Mouse (Mus musculus) cerebellum, adult 8-10 months (tissue): Measurements from ENCODE around the gene Fshr.
A peak's percentile ranks its signal among the peaks of the same experiment; 100 is the strongest.

ENCODE experiments used
- DNase-seq: peaks from one replicate; pipeline ENCODE4 v3.0.0; 2022

The Fshr gene

DNA sequence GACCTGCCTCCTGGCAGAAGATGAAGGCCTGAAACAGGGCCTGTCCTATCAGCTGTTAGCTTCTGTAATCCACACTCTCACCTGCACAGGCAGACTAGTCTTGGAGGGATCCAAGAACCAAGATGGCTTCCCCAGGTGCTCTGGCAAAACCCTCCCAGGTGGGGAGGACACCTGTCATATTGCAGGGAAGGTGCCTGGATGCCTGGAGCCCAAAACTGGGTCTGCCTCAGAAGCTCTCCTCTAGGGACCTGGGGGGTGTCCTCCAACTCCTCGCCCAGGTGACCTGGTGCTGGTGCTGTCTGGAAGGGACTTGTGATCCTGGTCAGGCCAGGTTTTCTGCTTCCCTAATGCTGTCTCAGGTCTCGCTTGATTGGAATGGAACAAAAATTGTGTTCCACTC is 167.5 kb downstream of the Fshr start:
- DNase-seq, result no peak

DNA sequence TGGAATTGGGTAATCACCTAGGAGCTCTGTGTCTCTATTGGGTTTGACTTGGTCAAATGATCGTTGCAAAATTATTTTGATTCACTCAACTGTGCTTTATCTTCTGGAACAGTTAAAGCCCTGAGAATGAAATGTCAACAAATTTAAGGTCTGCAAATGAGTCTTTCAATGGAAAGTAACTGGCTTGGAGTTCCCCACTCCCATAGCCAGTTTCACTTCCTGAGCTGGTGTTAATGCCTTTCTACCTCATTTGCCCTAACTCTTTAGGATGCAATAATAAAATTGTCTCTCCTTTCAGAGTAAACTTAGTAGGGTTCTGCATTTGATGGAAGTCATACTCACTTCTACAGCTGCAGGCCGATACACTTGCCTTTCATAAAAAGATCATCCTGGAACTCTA is 181.0 kb downstream of the Fshr start:
- no peak for DNase-seq

DNA sequence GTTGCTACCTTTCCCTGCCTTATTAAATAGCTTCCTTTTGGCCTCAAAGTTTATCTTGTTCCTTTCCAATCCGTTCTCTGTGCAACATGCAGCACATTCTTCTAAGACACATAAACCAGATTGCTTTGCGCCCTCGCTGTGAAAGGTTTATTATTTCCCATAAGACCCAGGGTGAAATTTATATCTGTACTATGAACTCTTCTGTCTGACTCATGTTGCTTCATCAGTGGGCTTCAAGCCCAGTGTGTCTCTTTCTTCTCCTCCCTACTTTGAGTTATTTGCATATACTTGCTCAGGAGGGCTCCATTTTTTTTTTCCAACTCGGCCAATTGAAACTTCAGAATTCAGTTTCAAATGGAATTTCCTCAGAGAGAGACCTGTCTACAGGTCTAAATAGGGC is 183.5 kb downstream of the Fshr start:
- DNase-seq, result no peak

- DNase-seq, result no peak
Measured at GRCm38 (mm10) chr17:89013691-89014090, 186.8 kb downstream of the Fshr start.

- DNase-seq, result no peak
Measured at GRCm38 (mm10) chr17:89009117-89009516, 191.4 kb downstream of the Fshr start.

GRCm38 (mm10) chr17:89008680-89009079 is 191.8 kb downstream of the Fshr start:
- no peak for DNase-seq

DNA sequence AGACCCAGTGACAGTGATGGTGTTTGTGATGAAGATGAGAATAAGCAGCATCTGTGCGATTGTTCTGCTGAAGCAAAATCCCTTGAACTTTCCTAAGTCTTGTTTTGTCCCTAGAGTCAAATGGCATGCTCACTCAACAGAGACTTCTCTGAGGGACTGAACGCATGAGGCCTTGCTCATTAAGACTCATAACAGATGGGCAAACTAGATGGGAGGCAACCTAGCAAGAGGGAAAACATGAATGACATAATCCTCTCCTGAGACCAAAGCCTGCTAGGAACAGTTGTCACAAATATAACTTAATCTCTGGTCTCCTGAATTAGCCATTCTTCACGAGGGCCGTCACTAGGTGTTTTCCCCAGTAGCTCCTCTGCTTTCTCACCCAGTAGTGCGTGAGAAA is 194.5 kb downstream of the Fshr start:
- no peak for DNase-seq

- DNase-seq, result no peak
Measured at GRCm38 (mm10) chr17:88999907-89000306, 200.6 kb downstream of the Fshr start.

GRCm38 (mm10) chr17:88998243-88998642 is 202.2 kb downstream of the Fshr start:
- DNase-seq, result no peak

DNA sequence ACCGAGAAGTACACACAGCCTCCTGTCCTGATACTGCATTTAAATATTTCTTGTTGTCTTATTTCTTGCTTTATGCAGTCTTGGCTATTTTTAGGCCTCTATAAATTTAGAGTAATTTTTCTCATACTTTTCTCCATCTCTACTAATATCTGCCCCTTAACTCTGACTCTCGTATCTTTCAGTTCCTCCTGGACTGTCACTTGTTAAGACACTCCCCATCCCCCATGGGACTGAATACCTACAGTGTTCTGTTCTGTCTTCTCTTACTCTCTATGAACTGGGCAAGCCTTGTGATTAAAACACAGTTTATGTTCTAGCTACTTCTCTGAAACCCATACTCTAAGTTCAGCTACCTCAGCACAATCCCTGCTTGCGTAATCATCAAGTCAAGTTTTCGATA is 209.2 kb downstream of the Fshr start:
- DNase-seq, result no peak

- no peak for DNase-seq
Measured at GRCm38 (mm10) chr17:88980708-88981355, 219.6 kb downstream of the Fshr start.

DNA sequence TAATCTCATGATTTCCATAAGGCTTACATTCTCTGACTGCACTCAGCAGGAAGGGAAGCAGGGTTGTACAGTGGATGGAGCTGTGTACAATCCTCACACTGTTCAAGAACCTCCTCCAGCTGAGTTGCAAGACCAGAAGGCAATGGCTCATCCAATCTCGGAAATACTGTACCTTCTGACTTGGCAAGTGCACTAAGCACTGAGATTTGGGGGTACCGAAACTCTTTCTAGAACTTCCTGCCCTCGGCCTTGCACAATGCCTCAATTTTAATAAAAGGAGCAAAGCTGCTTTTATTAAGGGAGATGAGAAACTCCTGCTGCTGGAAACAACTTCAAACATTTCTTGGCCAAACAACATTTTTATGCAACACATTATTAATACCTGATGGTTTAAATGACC is 225.9 kb downstream of the Fshr start:
- no peak for DNase-seq

DNA sequence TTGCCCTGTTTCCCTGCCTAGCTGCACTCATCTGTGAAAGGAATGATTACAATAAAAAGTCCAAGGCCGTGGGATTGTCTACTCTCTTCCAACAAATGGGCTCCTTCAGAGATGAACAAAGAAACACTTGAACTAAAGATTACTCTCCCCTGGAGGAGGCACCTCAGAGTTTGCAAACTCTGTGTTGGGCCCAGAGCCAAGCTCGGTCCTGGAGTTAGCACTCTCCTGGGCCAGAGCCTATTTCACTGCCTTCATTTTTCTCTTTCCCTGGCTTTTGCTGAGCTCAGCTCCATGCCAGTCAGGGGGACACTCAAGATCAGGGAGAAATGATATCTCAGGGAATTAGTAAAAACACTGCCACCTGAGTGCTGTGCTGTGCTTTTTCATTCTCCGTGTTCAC is 234.4 kb downstream of the Fshr start:
- no peak for DNase-seq

DNA sequence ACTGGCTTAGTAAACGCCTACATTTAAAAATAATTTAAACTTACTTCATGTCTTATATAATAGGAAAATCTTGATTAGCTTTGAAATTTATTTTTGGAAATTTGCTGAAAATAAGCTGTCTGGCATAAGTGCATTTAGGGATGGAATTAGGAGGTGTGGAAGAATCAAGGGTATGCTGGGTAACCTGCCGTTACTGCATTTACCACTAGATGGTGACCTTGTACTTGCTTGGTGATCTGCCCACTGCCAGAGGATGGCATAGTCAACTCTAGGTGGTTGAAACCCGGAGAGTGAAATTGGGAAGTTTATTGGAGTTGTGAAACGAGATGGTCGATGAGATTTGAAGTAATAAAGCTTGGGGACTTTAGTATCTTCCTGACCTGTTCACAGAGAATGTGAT is 246.5 kb downstream of the Fshr start:
- peak; percentile 41 for DNase-seq

DNA sequence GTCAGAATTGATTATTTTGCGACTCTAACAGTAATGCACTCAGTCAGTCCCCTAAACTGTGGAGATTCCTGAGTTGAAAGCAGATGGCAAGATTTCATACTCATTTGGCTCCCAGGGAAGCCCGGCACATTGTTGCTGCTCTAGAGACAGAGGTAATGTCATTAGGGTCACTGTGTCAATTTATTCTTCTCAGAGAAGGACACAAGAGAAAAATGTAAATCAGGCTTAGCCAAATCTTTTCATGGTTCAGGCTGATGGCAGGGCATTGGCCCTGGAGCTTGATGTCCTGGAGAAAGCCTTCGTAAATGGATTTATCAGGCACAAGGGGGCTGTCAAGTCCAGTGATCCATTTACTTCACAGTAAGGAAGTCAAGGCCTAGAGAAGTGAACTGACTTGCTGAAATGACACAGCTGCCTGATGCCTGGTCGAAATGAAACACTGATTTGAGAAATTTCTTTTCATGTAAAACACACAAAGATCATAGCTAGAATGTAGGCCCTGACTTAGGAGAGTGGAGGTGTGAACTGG is 262.3 kb downstream of the Fshr start:
- DNase-seq, result no peak

- DNase-seq, result no peak
Measured at GRCm38 (mm10) chr17:88937341-88938152, 262.9 kb downstream of the Fshr start.

DNA sequence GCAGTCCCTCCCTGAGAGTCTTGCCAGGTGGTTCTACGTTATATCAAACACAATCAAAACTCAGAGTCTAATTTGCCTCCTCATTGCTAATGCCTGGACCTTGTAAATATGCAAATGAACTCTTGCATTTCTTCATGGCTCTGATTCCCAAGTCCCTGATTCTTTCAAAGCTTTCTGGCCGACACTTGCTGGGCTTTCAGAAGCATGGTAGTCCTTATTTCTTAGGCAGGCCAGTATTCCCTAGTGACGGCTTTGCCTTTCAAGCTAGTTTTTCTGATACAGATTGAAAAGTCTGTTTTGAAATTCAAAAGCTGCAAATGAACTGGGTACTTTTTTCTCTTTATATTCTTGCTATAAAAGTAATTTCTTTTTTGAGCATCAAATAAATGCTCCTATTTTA is 263.5 kb downstream of the Fshr start:
- DNase-seq, result no peak
